Mouse (Mus musculus) small intestine, adult 2 months (tissue): ENCODE data around the gene Rpl36a-ps1.

Source experiments
- CTCF ChIP-seq: fragments of 200-500 bp; IDR thresholded peaks from 2 replicates; pipeline ENCODE4 v1.5.1; 2012; ENCODE audit warnings: low read depth, mild to moderate bottlenecking, control low read depth, inconsistent platforms, low read length, moderate library complexity, mixed read lengths; ENCODE audit not compliant: insufficient replicate concordance, insufficient read length; ENCODE audit errors: extremely low read depth
- POLR2A ChIP-seq: fragments of 200-500 bp; IDR thresholded peaks from 2 replicates; pipeline ENCODE4 v1.6.1; 2012; ENCODE audit warnings: low read depth, mild to moderate bottlenecking, control low read depth, inconsistent platforms, low read length, moderate library complexity

GRCm38 (mm10) chr14:99037703-99038102 lies 43.6 kb upstream of the Rpl36a-ps1 start:
- no peak for TF ChIP-seq POLR2A
- no peak for TF ChIP-seq CTCF
